Mouse (Mus musculus) liver, embryonic 12.5 days (tissue): ENCODE data around the gene Klk1b26. TPM values are rescaled to one million over a fixed set of nuclear protein-coding genes. Genes with fewer than 3 reads are reported as not detected.
"Not testable (repeated sequence)": the region's sequence is repeated elsewhere in the genome, so short reads cannot be mapped to it uniquely, and the experiment has no call there.

Experiments used
- ATAC-seq: fragments of 200-750 bp; cut with Nextera tagmentation; 2 replicates; pipeline ENCODE4 v1.8.0; 2017; ENCODE audit warnings: moderate number of reproducible peaks, mild to moderate bottlenecking, moderate library complexity
- H3K27ac ChIP-seq: fragments of 300-500 bp; sonication (generic); 2 replicates; pipeline ENCODE4 v1.5.1; 2016; ENCODE audit warnings: mild to moderate bottlenecking
- H3K27me3 ChIP-seq: fragments of 300-500 bp; sonication (generic); replicated peaks from 2 replicates; pipeline ENCODE4 v1.6.1; 2016; ENCODE audit warnings: mild to moderate bottlenecking, moderate library complexity
- H3K36me3 ChIP-seq: fragments of 300-500 bp; sonication (generic); 2 replicates; pipeline ENCODE4 v1.6.1; 2016; ENCODE audit warnings: mild to moderate bottlenecking, moderate library complexity
- H3K4me1 ChIP-seq: fragments of 300-500 bp; sonication (generic); 2 replicates; pipeline ENCODE4 v1.6.1; 2016
- H3K4me2 ChIP-seq: fragments of 300-500 bp; sonication (generic); 2 replicates; pipeline ENCODE4 v1.6.1; 2016; ENCODE audit warnings: mild to moderate bottlenecking, moderate library complexity
- H3K4me3 ChIP-seq: fragments of 300-500 bp; sonication (generic); 2 replicates; pipeline ENCODE4 v1.5.1; 2016; ENCODE audit warnings: mild to moderate bottlenecking, moderate library complexity
- H3K9ac ChIP-seq: fragments of 300-500 bp; sonication (generic); 2 replicates; pipeline ENCODE4 v1.6.1; 2016; ENCODE audit warnings: mild to moderate bottlenecking, moderate library complexity
- H3K9me3 ChIP-seq: fragments of 300-500 bp; sonication (generic); replicated peaks from 2 replicates; pipeline ENCODE4 v1.6.1; 2016; ENCODE audit warnings: mild to moderate bottlenecking, moderate library complexity
- WGBS: fragments of 180-500 bp; shearing (Covaris S2); methylation state at CpG from one replicate; pipeline ENCODE4 v1.1.7; 2016; ENCODE audit not compliant: insufficient replicate concordance; 5-methylcytosine and 5-hydroxymethylcytosine counted together
- polyA plus RNA-seq: library from polyadenylated mRNA; unstranded; fragments of >200 nt; fragmentation: Nextera tagmentation; extraction: Ambion mirVana; gene quantifications from 2 replicates; pipeline ENCODE4 v1.2.1, GENCODE M21; 2016

Klk1b26 gene
- not detected in 2 replicates for polyA plus RNA-seq

DNA sequence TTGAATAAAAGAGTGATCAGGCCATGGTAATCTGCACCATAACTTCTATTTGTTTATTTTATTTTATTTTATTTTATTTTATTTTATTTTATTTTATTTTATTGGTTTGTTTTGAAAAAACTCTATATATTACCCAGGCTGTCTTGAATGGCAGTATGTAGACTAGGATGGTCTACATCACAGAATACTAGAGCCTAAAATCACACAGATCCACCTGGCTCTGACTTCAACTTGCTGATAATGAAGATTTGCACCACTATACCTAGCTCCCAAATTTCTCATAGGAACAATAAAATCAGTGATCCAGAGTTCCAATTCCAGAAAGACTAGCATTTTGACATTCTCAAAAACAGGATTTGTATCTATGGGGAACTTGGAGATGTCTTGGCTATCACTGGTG, at the start of gene Klk1b26:
TSS of gene Klk1b26 (plus strand) at position 301 of the 400 bp plus-strand sequence.
- not testable (repeated sequence) for H3K4me1 ChIP-seq, H3K4me2 ChIP-seq, ATAC-seq, H3K9me3 ChIP-seq, H3K9ac ChIP-seq, H3K27ac ChIP-seq, H3K36me3 ChIP-seq, H3K27me3 ChIP-seq, H3K4me3 ChIP-seq

DNA sequence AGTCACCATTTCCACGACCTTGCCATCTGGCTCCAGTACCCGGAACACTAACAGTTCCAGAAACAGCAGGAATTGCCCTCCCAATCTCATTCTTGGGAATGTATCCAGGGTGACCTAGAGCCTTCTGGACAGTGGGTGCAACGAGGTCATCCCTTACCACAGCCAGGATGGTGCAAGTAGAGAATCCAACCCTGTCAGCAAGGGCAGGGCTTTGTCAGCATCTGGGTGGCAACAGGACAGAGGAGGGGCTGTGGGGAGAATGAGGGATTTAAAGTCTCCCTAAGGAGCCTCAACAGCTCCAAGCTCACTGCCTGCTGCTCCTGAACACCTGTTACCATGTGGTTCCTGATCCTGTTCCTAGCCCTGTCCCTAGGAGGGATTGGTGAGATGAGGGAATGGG, 45.5 kb upstream of the Klk1b26 start, which contains the start of gene Klk1b1:
TSS of gene Klk1b1 (plus strand) at position 301 of the 400 bp plus-strand sequence.
- Histone ChIP-seq H3K36me3 (no peaks in the 10 kb centered on the region), H3K4me1 (no peaks in the 10 kb centered on the region), H3K27ac (no peak within 1 kb of the TSS), H3K9me3 (no peaks in the 10 kb centered on the region), H3K9ac (no peak within 1 kb of the TSS), H3K4me3 (no peak within 1 kb of the TSS), H3K27me3 (no peaks in the 10 kb centered on the region), H3K4me2 (no peak within 1 kb of the TSS)
- WGBS = 41% methylated on average over 3 of the region's 3 CpGs
- no peak for ATAC-seq

DNA sequence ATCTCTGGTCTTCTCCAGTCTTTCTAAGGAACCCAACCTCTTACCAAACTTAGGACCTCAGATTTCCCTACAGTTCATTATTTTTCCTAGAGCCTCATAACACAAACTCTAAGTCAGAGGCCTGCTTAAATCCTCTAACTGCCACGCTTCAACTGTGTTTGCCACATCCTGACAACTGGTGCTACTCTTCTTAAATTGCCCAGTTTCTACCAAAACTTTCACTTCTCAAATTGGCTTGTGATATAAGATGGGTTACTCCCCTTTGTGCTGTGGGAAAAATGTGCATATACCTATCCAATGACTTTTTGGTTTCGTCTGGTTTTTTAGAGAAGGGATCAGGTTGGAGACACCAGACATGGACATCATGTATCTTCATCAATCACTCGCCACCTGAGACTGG, 44.9 kb upstream of the Klk1b26 start:
- H3K9me3 ChIP-seq = no peaks in the 10 kb centered on the region
- ATAC-seq = no peak
- H3K4me2 ChIP-seq = no peak overlapping the region
- no peak overlapping the region for H3K4me3 ChIP-seq
- H3K27ac ChIP-seq = no peak overlapping the region
- H3K36me3 ChIP-seq = no peaks in the 10 kb centered on the region
- H3K9ac ChIP-seq = no peak overlapping the region
- H3K4me1 ChIP-seq = no peaks in the 10 kb centered on the region
- H3K27me3 ChIP-seq = no peaks in the 10 kb centered on the region
- WGBS = 58% methylated on average over 3 of the region's 3 CpGs

DNA sequence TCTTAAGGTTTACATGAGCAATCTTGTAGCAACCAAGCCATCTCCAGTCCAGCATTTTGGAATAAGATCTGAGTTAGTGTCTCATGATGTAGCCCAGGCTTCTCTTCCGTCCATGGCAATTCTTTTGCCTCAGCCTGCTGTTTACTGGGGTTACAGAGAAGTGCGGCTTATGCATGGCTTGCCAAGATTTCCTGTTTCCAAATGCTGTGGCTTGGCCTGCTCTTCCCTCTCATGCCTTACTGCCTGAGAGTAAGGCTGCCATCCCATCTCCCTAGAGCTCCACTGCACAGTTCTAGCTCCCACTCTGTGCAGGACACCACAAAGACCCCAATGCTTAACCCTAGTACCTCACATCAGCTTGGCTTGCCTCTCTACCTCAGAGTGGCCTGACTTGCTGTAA, 44.4 kb upstream of the Klk1b26 start:
- H3K4me1 ChIP-seq = no peaks in the 10 kb centered on the region
- H3K4me2 ChIP-seq = no peak overlapping the region
- H3K9ac ChIP-seq = no peak overlapping the region
- no peak overlapping the region for H3K4me3 ChIP-seq
- H3K27me3 ChIP-seq = no peaks in the 10 kb centered on the region
- no peak for ATAC-seq
- H3K27ac ChIP-seq = no peak overlapping the region
- WGBS = 62% methylated on average over 2 of the region's 2 CpGs
- no peaks in the 10 kb centered on the region for H3K36me3 ChIP-seq
- no peaks in the 10 kb centered on the region for H3K9me3 ChIP-seq

DNA sequence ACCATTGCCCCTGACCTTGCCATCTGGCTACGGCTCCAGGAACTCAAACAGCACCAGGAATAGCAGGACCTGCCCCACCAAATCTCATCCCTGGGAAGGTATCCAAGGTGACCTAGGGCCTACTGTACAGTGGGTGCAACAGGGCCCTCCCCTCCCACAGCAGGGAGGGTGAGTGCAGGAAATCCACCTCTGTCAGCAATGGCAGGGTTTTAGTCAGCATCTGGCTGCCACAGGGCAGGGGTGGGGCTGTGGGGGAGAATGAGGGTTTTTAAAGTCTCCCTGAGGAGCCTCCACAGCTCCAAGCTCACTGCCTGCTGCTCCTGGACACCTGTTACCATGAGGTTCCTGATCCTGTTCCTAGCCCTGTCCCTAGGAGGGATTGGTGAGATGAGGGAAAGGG, 36.2 kb upstream of the Klk1b26 start, which contains the start of gene Klk1b9:
TSS of gene Klk1b9 (plus strand) at position 301 of the 400 bp plus-strand sequence.
- not testable (repeated sequence) for H3K4me1 ChIP-seq, H3K36me3 ChIP-seq, H3K27me3 ChIP-seq, ATAC-seq, H3K9me3 ChIP-seq, H3K27ac ChIP-seq, H3K4me3 ChIP-seq, H3K9ac ChIP-seq, H3K4me2 ChIP-seq
- 54% methylated on average over 1 of the region's 1 CpGs for WGBS

DNA sequence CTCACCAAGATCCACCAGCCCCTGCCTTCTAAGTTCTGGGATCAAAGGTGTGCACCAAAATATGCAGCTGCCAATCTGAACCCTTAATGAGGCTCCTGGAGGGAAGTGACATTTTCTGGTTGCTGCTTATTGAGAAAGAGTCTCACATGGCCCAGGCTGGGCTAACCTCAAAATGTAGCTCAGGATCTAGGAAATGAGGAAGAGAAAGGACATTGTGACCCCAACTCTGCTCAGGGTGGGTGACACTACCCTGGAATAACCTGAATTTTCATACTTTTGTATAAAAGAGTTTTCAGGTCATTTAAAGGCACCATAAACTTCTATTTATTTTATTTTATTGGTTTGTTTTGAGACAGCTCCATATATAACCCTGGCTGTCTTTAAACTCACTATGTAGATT, 26.3 kb upstream of the Klk1b26 start:
- H3K4me2 ChIP-seq = no peak overlapping the region
- H3K36me3 ChIP-seq = no peaks in the 10 kb centered on the region
- H3K9me3 ChIP-seq = no peaks in the 10 kb centered on the region
- no peak overlapping the region for H3K4me3 ChIP-seq
- H3K27me3 ChIP-seq = no peaks in the 10 kb centered on the region
- no peak overlapping the region for H3K27ac ChIP-seq
- ATAC-seq = no peak
- no peak overlapping the region for H3K9ac ChIP-seq
- no peaks in the 10 kb centered on the region for H3K4me1 ChIP-seq

DNA sequence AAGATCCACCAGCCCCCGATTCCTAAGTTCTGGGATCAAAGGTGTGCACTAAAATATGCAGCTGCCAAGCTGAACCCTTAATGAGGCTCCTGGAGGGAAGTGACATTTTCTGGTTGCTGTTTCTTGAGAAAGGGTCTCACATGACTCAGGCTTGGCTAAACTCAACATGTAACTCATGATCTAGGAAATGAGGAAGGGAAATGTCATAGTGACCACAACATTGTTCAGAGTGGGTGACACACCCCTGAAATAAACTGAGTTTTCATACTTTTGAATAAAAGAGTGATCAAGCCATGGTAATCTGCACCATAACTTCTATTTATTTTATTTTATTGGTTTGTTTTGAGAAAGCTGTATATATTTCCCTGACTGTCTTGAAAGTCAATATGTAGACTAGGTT, 17.1 kb upstream of the Klk1b26 start:
- H3K4me1 ChIP-seq = not testable (repeated sequence)

DNA sequence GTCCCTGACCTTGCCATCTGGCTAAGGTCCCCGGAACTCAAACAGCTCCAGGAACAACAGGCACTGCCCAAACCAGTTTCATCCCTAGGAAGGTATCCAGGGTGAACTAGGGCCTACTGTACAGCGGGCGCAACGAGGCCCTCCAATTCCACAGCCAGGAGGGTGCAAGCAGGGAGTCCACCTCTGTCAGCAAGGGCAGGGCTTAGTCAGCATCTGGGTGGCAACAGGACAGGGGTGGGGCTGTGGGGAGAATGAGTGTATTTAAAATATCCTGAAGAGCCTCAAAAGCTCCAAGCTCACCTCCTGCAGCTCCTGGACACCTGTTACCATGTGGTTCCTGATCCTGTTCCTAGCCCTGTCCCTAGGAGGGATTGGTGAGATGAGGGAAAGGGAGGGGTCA, 16.4 kb upstream of the Klk1b26 start, which contains the start of gene Klk1b11:
TSS of gene Klk1b11 (plus strand) at position 301 of the 400 bp plus-strand sequence.
- not testable (repeated sequence) for H3K27ac ChIP-seq, H3K9ac ChIP-seq, H3K27me3 ChIP-seq, H3K4me3 ChIP-seq, H3K4me1 ChIP-seq, H3K4me2 ChIP-seq, H3K9me3 ChIP-seq, ATAC-seq, H3K36me3 ChIP-seq
- 61% methylated on average over 4 of the region's 4 CpGs for WGBS

More for the DNA sequence above, 17.1 kb upstream of the Klk1b26 start:
- H3K36me3 ChIP-seq, ATAC-seq, H3K4me2 ChIP-seq, H3K4me3 ChIP-seq, H3K9me3 ChIP-seq, H3K9ac ChIP-seq, H3K27ac ChIP-seq, H3K27me3 ChIP-seq: not testable (repeated sequence)
- WGBS = 61% methylated on average over 1 of the region's 1 CpGs

DNA sequence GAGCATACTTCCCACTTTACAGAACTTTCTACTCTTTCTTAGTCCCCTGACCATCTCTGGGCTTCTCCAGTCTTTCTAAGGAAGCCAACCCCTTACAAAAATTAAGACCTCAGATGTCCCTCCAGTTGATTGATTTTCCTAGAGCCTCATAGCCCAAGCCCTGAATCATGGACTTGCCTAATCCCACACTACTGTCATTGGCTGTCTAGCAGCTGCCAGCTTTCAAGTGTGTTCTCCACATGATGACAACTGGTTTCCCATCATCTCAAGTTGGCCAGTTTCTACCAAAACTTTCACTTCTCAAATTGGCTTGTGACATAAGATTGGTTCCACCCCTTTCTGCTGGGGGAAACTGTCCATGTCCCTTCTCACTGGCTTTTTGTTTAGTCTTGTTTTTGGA, 7.1 kb upstream of the Klk1b26 start:
- Histone ChIP-seq H3K36me3 (no peaks in the 10 kb centered on the region), H3K4me1 (no peaks in the 10 kb centered on the region)

DNA sequence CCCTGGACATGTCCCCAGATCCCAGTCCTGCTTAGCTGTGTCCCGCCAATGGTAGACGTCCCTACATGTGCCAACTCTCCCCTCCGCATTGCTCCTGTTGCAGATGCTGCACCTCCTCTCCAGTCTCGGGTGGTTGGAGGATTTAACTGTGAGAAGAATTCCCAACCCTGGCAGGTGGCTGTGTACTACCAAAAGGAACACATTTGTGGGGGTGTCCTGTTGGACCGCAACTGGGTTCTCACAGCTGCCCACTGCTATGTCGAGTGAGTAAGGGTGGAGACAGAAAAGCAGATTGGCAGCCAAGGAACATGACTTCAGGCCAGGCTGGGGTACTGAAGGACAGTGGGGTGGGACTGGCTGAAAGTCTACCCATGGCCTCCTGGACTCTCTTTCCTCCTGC, 2.7 kb downstream of the Klk1b26 start:
- H3K9me3 ChIP-seq, H3K9ac ChIP-seq, H3K27ac ChIP-seq, H3K4me1 ChIP-seq, ATAC-seq, H3K4me2 ChIP-seq, H3K27me3 ChIP-seq, H3K36me3 ChIP-seq, H3K4me3 ChIP-seq: not testable (repeated sequence)
- WGBS = 67% methylated on average over 6 of the region's 6 CpGs

More for the DNA sequence above, 7.1 kb upstream of the Klk1b26 start:
- no peaks in the 10 kb centered on the region for H3K27me3 ChIP-seq
- ATAC-seq = no peak
- H3K4me2 ChIP-seq = no peak overlapping the region
- H3K9ac ChIP-seq = no peak overlapping the region
- no peak overlapping the region for H3K4me3 ChIP-seq
- no peaks in the 10 kb centered on the region for H3K9me3 ChIP-seq
- no peak overlapping the region for H3K27ac ChIP-seq

DNA sequence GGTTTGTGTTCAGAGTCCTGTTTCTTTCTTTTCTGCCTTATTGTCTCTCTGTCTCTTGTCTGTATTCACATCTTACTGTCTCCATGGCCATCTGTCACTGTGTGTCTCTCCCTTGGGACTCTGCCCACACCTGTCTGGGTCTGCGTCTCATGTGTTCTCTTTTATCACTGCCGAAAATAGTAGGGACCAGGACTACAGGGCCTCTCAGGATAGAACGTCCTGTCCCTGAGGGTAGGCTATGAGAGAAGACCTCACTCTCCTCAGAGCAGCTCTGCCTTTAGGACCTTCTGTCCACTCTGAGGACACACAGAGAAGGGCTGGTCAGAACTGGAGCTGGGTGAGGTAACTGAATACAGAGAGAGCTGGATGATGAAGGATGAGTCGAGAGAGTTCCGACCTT, 3.1 kb downstream of the Klk1b26 start:
- Histone ChIP-seq H3K4me3 (no peak overlapping the region), H3K9ac (no peak overlapping the region), H3K9me3 (no peaks in the 10 kb centered on the region), H3K27me3 (no peaks in the 10 kb centered on the region), H3K36me3 (no peaks in the 10 kb centered on the region), H3K27ac (no peak overlapping the region), H3K4me2 (no peak overlapping the region), H3K4me1 (no peaks in the 10 kb centered on the region)
- 75% methylated on average over 5 of the region's 5 CpGs for WGBS
- ATAC-seq = no peak

DNA sequence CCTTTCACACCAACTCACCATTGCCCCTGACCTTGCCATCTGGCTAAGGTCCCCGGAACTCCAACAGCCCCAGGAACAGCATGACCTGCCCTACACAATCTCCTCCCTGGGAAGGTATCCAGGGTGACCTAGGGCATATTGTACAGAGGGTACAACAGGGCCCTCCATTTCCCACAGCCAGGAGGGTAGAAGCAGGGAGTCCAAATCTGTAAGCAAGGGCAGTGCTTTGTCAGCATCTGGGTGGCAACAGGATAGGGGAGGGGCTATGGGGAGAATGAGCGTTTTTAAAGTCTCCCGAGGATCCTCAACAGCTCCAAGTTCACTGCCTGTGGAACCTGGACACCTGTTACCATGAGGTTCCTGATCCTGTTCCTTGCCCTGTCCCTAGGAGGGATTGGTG, 40.0 kb downstream of the Klk1b26 start, which contains the start of gene Klk1b27:
TSS of gene Klk1b27 (plus strand) at position 301 of the 400 bp plus-strand sequence.
- not testable (repeated sequence) for H3K4me1 ChIP-seq, H3K9me3 ChIP-seq, H3K9ac ChIP-seq, H3K36me3 ChIP-seq, H3K4me2 ChIP-seq, H3K27ac ChIP-seq, H3K4me3 ChIP-seq, ATAC-seq, H3K27me3 ChIP-seq
- WGBS = 45% methylated on average over 3 of the region's 3 CpGs
